Mouse (Mus musculus) hindbrain, embryonic 16.5 days (tissue): ENCODE results near the gene Nxph4. TPM values are rescaled to one million over a fixed set of nuclear protein-coding genes. Genes with fewer than 3 reads are reported as not detected.

Source experiments
- ATAC-seq: fragments of 200-750 bp; cut with Nextera tagmentation; 2 replicates; pipeline ENCODE4 v1.8.0; 2017; ENCODE audit warnings: moderate TSS enrichment, moderate library complexity
- H3K27ac ChIP-seq: fragments of 300-500 bp; sonication (generic); 2 replicates; pipeline ENCODE4 v1.5.1; 2014; ENCODE audit warnings: low read depth, mild to moderate bottlenecking, control low read depth, low read length, moderate library complexity
- H3K27me3 ChIP-seq: fragments of 300-500 bp; sonication (generic); replicated peaks from 2 replicates; pipeline ENCODE4 v1.6.1; 2014; ENCODE audit warnings: low read length; ENCODE audit not compliant: control insufficient read depth, insufficient read depth
- H3K36me3 ChIP-seq: fragments of 300-500 bp; sonication (generic); 2 replicates; pipeline ENCODE4 v1.6.1; 2014; ENCODE audit warnings: mild to moderate bottlenecking, low read length, moderate library complexity, mixed read lengths; ENCODE audit not compliant: control insufficient read depth, insufficient read depth
- H3K4me1 ChIP-seq: fragments of 300-500 bp; sonication (generic); 2 replicates; pipeline ENCODE4 v1.6.1; 2014; ENCODE audit warnings: low read depth, low read length; ENCODE audit not compliant: control insufficient read depth, insufficient read depth
- H3K4me2 ChIP-seq: fragments of 300-500 bp; sonication (generic); 2 replicates; pipeline ENCODE4 v1.6.1; 2014; ENCODE audit warnings: mild to moderate bottlenecking, low read length, control low read depth, moderate library complexity
- H3K4me3 ChIP-seq: fragments of 300-500 bp; sonication (generic); 2 replicates; pipeline ENCODE4 v1.5.1; 2014; ENCODE audit warnings: mild to moderate bottlenecking, low read length, control low read depth, moderate library complexity
- H3K9ac ChIP-seq: fragments of 300-500 bp; sonication (generic); 2 replicates; pipeline ENCODE4 v1.6.1; 2014; ENCODE audit warnings: low read depth, mild to moderate bottlenecking, control low read depth, low read length, moderate library complexity
- H3K9me3 ChIP-seq: fragments of 300-500 bp; sonication (generic); 2 replicates; pipeline ENCODE4 v1.6.1; 2014; ENCODE audit warnings: mild to moderate bottlenecking, low read length, moderate library complexity; ENCODE audit not compliant: control insufficient read depth
- WGBS: fragments of 180-500 bp; shearing (Covaris S2); extraction: QIAGEN DNeasy Blood & Tissue Kit; methylation state at CpG from one replicate; pipeline ENCODE4 v1.1.7; 2014; 5-methylcytosine and 5-hydroxymethylcytosine counted together
- polyA plus RNA-seq: library from polyadenylated mRNA; unstranded; fragments of >200 nt; fragmentation: Nextera tagmentation; extraction: Ambion mirVana; gene quantifications from 2 replicates; pipeline ENCODE4 v1.2.1, GENCODE M21; 2015

Nxph4 gene
- 129 and 136 TPM in 2 replicates for polyA plus RNA-seq

DNA sequence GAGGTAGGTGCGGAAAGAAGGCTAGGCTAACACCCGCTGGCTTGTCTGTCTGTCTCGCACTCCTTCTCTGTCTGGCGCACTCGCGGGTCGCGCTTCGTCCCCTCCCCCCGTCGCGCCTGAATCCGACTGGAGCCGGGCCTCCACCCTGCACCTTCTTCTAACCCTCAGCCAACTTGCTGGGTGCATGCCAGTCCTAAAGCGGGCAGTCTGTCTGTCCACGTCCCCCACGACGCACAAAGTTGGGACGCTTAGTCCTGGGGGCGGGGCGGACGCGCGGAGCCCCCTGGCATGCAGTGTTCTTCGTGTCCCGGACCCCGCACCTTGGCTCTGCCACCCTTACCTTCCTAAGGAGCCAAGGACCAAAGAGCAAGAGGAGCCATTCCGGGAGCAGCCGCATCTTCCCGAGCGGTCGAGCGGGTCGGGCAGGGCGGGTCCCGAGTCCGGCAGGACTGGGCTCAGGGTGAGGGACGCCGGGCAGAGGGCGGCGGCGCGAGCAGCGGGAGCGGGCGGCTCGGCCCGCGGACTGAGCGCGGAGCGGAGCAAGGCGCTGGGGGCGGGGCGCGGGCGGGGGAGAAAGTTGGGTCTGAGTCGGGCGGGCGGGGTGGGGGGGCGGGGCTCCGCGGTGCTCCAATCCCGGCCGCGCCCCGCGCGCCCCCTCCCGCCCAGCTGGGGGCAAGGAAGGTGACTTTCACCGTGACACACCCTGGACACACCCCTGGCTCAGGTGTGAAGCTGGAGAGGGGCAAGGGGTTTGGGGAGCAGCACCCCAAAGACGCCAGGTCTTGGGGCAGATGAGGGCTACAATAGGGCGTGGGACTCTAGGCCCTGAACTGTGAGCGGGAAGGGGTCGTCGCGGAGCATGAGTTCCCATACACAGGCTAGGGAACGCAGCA lies at the start of gene Nxph4:
Nxph4 (minus strand) TSS at position 524 of the 893 bp plus-strand sequence.
- Histone ChIP-seq H3K4me1 (peaks cover 56% of the 10 kb centered on the region), H3K4me3 (peak within 1 kb of the TSS; percentile 69), H3K9me3 (no peaks in the 10 kb centered on the region), H3K9ac (peak within 1 kb of the TSS; percentile 81), H3K27me3 (peaks cover 7% of the 10 kb centered on the region), H3K36me3 (peaks cover 4% of the 10 kb centered on the region), H3K4me2 (peak within 1 kb of the TSS; percentile 94), H3K27ac (peak within 1 kb of the TSS; percentile 75)
- 2% methylated on average over 52 of the region's 78 CpGs for WGBS
- peak; percentile 18 for ATAC-seq

DNA sequence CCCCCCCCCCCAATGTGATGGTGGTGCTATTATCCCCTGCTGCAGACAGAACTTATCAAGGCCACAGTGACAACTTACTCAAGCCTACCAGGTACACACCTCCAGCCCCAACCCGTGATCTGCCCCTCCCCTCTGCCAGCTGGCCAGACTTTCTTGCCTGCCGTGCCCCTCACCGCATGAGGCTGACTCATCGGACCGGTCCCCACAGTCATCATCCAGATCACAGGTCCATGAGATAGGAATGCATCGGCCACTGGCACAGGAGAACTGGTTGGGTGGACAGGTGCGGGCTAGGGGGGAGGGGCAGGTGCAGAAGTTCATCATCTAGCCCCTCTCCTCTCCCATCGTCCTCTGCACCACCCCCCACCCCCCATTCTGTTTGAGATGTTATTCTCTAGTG lies 49.3 kb upstream of the Nxph4 start:
- ATAC-seq, result no peak
- WGBS, result 92% methylated on average over 8 of the region's 8 CpGs

DNA sequence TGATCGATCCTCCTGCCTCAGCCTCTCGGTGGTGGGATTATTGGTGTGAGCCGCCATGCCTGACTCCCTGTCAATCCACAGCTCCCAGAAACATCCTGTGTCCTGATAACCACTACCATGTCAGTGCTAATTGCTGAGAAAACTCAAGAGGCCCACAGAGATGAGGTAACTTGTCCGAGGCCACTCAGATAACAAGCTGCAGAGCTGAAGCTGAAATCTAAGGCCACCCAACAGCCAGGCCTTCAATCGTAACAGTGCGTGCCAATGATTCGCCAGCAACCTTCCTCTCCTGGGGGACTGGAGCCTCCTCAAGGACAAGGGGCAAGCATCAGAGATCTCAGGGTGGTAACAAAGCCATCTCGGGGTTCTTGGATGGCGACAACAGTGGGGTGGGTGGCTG lies 46.9 kb upstream of the Nxph4 start:
- H3K9ac ChIP-seq, result no peak overlapping the region
- H3K27ac ChIP-seq, result no peak overlapping the region
- no peak overlapping the region for H3K4me2 ChIP-seq
- no peaks in the 10 kb centered on the region for H3K27me3 ChIP-seq
- no peak for ATAC-seq
- WGBS, result 90% methylated on average over 9 of the region's 9 CpGs
- no peaks in the 10 kb centered on the region for H3K9me3 ChIP-seq
- peaks cover 62% of the 10 kb centered on the region for H3K36me3 ChIP-seq
- H3K4me3 ChIP-seq, result no peak overlapping the region
- no peaks in the 10 kb centered on the region for H3K4me1 ChIP-seq

More for the DNA sequence above, 49.3 kb upstream of the Nxph4 start:
- H3K9me3 ChIP-seq, result no peaks in the 10 kb centered on the region
- no peak overlapping the region for H3K4me3 ChIP-seq
- no peaks in the 10 kb centered on the region for H3K4me1 ChIP-seq
- H3K27me3 ChIP-seq, result no peaks in the 10 kb centered on the region
- H3K27ac ChIP-seq, result no peak overlapping the region
- H3K9ac ChIP-seq, result no peak overlapping the region
- peaks cover 56% of the 10 kb centered on the region for H3K36me3 ChIP-seq
- H3K4me2 ChIP-seq, result no peak overlapping the region

DNA sequence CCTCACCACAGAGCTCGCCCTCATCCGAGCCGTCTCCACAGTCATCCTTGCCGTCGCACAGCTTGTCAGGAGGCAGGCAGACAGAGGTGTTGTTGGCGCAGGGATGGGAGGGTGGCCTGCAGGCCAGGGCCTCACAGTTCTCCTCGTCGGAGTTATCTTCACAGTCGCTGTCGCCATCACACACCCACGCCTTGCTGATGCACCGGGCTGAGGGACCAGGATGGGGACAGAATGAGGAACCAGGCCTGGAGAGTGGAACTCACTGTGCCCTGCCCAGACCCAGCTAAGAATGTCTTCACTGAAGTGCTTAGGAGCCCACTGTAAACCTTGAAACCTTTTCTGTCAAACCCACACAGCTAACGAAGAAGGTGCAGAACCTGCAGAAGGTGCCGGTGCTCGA lies 43.6 kb upstream of the Nxph4 start:
- no peak overlapping the region for H3K9ac ChIP-seq
- H3K4me2 ChIP-seq, result no peak overlapping the region
- H3K4me3 ChIP-seq, result no peak overlapping the region
- peaks cover 75% of the 10 kb centered on the region for H3K36me3 ChIP-seq
- 93% methylated on average over 15 of the region's 15 CpGs for WGBS
- no peak for ATAC-seq
- no peaks in the 10 kb centered on the region for H3K9me3 ChIP-seq
- no peak overlapping the region for H3K27ac ChIP-seq
- no peaks in the 10 kb centered on the region for H3K4me1 ChIP-seq
- H3K27me3 ChIP-seq, result no peaks in the 10 kb centered on the region

DNA sequence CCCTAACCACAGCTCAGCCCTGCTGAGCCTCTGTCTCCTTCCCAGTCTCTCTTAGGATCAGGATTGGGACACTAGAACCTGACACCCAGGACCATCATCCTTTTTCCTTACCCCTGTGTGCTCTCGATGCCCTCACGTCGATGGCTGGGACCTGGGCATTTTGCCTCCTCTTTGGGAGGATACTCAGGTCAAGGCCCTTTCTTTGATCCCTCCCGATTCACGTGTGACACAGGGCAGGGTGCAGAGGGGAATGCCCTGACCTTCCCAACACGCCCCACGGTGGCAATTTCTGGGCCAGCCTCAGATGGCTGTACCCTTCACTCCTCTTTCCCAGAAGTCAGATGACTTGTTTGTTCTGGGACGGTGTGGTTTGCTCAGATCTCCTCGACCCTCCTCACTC lies 42.8 kb upstream of the Nxph4 start:
- Histone ChIP-seq H3K27ac (no peak overlapping the region), H3K9me3 (no peaks in the 10 kb centered on the region), H3K4me2 (no peak overlapping the region), H3K9ac (no peak overlapping the region), H3K4me1 (no peaks in the 10 kb centered on the region), H3K27me3 (no peaks in the 10 kb centered on the region), H3K4me3 (no peak overlapping the region), H3K36me3 (peaks cover 76% of the 10 kb centered on the region)
- 88% methylated on average over 9 of the region's 9 CpGs for whole genome bisulfite sequencing
- no peak for ATAC-seq

DNA sequence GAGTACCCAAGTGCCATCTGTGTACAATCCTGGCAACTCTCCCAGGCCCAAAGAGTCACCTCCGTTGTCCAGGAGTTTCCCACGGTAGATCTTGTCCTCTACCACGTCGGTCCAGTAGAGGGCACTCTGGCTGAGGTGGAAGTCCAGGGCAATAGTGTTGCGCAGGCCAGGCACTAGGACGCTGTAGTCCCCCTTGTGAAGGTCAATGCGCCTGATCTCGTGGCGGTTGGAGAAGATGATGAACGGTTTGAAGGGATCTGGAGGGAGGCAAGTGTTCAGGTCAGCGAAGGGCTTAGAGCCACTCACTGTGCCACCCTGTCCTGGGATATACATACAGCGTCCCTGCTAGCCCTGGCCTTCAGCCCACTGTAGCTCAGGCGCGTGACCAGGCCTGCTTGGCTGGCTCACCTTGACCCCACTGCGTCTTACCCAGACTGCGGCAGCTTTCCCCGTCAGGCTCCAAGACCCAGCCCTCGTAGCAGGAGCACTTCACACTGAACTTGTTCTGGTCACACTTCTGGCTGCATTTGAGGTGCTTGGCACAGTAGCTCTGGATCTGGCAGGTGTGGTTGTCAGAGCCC lies 42.1 kb upstream of the Nxph4 start:
- H3K4me3 ChIP-seq, result no peak overlapping the region
- peaks cover 72% of the 10 kb centered on the region for H3K36me3 ChIP-seq
- H3K27me3 ChIP-seq, result no peaks in the 10 kb centered on the region
- no peak overlapping the region for H3K9ac ChIP-seq
- H3K4me2 ChIP-seq, result no peak overlapping the region
- no peaks in the 10 kb centered on the region for H3K9me3 ChIP-seq
- H3K4me1 ChIP-seq, result no peaks in the 10 kb centered on the region
- H3K27ac ChIP-seq, result no peak overlapping the region
- WGBS, result 67% methylated on average over 18 of the region's 18 CpGs
- ATAC-seq, result 0 out of 2 replicates have a peak, but pooled peaks have one; percentile 38

DNA sequence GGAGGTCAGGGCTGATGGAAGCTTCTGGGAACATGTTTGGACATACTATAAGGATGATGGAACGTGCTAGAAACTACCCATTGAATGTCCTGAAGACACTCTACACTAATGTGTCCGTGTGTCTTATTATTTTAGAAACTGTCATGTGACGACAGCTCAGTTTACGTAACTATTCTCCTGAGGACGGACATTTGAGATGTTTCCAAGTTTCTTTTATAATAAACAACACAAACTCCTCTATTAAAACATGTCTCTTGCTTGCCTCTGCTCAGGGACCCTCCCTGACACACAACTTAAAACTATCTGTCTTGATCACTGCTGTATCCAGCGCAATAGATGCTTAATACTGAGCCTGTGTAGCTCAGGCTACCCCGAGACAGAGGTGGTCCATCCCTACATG lies 41.4 kb upstream of the Nxph4 start:
- H3K9me3 ChIP-seq, result no peaks in the 10 kb centered on the region
- 88% methylated on average over 7 of the region's 7 CpGs for WGBS
- H3K4me3 ChIP-seq, result no peak overlapping the region
- no peak overlapping the region for H3K9ac ChIP-seq
- no peaks in the 10 kb centered on the region for H3K27me3 ChIP-seq
- H3K36me3 ChIP-seq, result peaks cover 72% of the 10 kb centered on the region
- no peak overlapping the region for H3K4me2 ChIP-seq
- no peak overlapping the region for H3K27ac ChIP-seq
- no peaks in the 10 kb centered on the region for H3K4me1 ChIP-seq
- ATAC-seq, result no peak

DNA sequence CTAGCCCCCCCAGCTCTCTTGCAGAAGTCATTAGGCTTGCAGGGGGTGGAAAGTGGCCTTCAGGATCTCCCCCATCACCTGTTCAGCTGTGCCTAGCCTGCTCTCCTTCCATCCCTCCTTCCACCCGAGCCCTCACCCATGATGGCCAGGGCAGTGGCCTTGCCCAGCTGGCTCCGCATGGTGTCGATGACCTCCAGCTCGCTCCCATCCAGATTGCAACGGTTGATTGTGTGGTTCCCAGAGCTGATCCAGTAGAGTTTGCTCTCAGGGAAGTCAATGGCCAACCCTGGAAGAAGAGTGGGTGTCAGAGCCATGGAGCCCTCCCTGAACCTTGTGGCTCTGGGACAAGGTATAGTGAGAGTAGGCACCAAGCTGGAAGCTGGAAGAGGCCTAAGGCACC lies 37.9 kb upstream of the Nxph4 start:
- Histone ChIP-seq H3K9ac (no peak overlapping the region), H3K9me3 (no peaks in the 10 kb centered on the region), H3K27ac (no peak overlapping the region), H3K27me3 (no peaks in the 10 kb centered on the region), H3K4me3 (no peak overlapping the region), H3K4me2 (no peak overlapping the region), H3K36me3 (peaks cover 61% of the 10 kb centered on the region), H3K4me1 (no peaks in the 10 kb centered on the region)
- WGBS, result 99% methylated on average over 5 of the region's 5 CpGs
- ATAC-seq, result no peak

DNA sequence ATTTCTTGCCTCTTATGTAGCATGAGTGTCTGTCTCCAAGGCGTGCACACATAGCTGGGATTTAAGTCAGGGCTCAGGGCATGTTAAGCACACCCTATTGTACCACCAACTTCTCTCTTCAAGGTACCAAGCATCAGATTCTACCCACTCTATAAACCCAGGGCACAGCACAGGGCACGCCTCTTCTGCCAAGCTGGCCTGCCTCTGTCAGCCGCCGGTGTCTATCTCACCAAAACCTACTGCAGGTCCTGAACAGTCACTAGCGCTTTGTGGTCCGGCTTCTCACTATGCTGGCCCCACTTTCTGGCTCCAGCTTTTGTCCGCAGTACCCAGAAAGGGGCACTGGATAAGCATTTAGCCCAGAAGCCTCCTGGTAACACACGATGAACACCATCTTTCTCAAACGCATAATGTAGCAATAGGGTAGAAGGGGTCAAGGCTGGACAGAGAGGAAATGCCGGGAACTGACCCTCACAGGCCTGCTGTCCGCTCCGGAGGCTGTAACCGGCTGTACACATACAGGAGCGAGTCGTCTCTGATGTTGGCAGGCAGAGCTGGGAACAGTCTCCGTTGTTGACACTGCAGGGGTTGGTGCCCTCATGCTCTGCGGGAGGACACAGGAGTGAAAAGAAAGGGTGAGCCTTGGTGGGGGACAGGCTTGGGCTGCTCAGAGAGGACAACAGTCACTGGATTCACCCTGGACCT lies 36.7 kb upstream of the Nxph4 start:
- Histone ChIP-seq H3K27ac (no peak overlapping the region), H3K9me3 (no peaks in the 10 kb centered on the region), H3K4me2 (no peak overlapping the region), H3K9ac (no peak overlapping the region), H3K4me1 (no peaks in the 10 kb centered on the region), H3K4me3 (no peak overlapping the region), H3K27me3 (no peaks in the 10 kb centered on the region), H3K36me3 (peaks cover 66% of the 10 kb centered on the region)
- no peak for ATAC-seq
- 90% methylated on average over 17 of the region's 17 CpGs for WGBS
